Mouse (Mus musculus): ENCODE results near the gene Mul1.
A peak's percentile ranks its signal among the peaks of the same experiment; 100 is the strongest.

The Mul1 gene

DNA sequence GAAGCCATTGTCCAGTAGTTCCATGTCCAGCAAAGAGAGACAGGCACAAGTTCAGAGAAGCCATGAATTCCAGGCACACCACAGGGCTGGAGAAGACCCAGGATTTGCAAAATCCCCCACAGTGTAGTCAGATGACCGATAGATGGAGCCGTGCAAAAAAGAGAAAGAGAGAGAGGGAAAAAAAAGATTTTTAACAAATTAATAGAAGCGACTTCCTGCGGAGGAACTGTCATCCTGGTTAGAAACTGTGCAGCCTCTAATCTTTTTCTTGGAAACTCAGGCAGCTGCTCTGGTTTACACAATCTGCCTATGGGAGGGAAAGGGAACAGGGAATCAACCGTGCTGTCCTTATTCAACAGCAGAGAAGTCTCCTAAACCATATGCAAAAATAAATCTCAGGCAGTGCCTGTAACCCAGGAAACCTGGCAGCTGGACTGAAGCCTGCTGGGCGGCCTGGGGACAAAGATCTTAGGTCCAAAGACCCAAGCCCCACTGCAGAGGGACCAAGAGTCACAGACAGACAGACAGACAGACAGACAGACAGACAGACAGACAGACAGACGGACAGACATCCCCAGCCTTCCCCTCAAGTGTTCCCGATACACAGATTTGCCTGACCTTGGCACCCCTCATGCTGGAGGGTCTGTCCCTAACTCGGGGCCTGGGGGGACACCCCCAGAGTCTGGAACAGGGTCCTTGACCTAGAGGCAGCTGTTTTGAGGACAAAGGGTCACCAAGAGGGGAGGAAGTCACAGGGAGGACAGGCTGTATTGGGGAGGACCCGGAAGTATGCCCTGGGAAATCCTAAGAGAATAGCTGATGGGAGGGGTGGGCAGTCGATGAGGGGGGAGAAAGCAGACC, 28.7 kb downstream of the Mul1 start:
- DNase-seq: no peak

DNA sequence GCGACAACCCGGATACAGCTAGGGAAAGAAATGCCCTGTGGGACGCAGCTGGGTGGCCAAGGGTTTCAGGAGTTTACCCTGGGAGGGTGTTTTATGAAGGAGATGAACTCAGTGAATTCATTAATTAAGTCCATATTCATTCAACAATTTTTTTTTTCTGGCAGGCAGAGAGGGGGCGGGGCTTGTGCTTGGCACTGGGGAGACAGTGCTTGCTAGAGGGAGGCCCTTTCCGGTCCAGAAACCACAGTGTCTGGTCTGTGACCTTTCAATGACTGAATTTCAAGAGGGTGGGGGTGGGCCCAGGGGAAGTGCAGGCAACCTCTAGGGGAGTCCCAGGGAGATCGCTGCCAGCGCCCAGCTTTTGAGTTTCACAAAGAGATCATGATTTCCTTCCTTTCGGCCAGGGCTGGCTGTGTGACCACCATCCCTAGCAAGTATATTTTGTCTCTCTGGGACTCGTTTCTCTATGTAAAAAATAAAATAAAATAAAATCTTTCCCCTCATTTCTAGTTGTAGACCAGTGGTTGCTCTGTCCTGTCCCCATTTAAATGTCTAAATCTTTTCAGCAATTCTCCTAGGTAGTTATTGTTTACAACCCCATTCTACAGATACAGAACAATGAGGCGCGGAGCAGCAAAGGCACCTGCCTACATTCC, 29.5 kb downstream of the Mul1 start:
- peak; percentile 85 to 88 for DNase-seq

DNA sequence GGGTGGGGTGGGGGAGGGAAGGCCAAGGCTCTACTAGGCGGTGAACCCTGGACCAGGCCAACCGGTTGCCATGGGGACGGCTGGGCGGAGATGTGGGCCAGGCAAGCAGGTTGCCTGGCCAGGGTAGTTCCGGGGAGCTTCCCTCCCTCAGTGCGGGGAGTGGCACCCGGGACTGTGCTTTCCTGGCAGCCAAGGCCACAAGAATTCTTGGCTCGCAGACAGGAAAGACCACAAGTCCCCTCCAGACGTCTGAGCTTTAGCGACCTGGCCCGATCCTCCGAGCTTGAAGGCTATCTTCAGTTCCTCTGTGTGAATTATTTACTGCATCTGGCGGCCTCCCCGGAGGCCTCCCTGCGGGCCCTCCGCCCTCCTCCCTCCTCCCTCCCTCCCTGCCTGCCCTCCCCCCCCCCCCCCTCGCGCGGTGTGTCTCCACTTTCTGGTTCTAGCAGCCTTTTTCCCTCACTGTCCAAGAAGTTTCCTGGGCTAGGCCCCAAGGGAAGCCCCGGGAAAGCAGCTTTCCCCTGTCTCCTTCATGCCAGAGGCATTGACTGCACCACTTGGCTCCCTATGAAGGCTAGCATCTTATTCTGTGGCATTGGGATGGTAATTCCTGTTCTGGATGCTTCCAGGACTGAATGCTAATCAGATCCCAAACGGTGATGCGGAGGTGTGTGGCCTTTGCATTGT, 30.3 kb downstream of the Mul1 start:
- peak; percentile 67 to 75 for DNase-seq

DNA sequence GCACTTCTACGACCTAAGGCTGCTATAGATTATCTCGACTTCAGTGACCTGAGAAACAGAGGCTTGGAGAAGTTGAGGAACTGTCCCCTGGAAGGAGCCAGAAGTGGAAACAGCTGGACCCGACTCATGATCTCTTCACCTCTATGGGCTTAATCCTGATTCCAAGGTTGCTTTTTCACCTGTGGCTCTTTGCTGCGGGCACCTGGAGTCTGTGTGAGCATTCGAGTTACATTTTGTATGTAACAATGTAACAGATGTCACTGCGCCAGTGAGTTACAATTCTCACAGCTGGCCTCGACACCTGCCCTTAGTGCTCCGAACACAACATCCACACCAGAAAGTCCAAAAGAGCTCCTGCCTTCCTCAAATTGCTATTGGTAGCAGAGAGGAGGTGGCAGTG, 31.0 kb downstream of the Mul1 start:
- DNase-seq: no peak

DNA sequence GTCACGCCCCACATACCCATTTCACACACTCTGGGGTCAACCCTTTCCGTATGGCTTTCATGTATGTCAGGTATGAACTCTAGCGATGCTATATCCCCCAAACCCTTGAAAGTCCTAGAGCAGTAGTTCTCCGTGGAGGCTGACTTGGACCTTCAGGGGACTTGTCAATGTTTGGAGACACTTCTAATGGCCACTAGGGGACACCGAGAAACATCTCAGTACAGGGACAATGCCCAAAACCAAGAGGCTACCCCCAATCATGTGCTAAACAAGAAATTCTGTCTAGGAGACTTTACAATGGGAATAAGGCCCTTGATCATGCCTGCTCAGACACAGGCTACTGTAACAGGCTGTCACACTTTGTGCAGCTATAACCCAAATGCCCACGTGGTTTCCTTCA, 32.2 kb downstream of the Mul1 start:
- no peak for DNase-seq

DNA sequence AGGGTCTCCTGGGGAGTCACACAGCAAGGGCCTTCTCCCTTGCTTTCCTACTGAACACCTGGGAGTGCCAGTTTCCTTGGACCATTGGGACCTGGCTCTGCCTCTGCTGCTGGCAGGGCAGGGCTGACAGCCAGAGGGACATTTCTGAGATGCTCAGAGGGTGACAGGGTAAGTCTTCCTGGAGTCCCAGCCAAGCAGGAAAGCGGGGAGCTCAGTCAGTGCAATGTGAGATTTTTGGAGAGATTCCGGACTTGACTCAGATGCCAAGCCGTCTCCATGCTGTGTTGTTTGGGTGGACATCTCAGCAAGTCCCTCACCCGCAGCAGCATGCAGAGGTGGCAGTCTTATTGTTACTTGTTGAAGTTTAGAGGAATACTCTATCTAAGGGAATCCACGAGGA, 33.0 kb downstream of the Mul1 start:
- no peak for DNase-seq

DNA sequence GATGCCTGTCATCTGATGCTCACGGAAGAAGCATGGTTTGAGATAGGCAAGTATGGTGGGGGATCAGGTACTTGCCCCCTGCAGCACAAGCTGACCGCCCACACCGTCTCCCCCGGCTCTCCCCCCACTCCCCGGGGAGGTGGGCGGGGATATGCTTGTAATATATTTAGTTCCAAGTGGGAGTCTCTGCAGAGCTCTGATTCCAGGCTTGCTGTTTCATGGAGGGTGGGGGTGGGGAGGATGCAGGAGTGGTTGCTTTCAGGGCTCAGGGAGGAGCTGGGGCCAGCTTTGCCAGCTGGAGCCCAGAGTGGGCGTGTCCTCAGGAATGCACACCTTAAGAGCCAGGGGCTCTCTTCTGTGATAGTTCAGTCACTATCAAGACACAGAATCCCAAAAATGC, 34.6 kb downstream of the Mul1 start:
- DNase-seq: peak in 1 of 2 experiments; percentile 21

DNA sequence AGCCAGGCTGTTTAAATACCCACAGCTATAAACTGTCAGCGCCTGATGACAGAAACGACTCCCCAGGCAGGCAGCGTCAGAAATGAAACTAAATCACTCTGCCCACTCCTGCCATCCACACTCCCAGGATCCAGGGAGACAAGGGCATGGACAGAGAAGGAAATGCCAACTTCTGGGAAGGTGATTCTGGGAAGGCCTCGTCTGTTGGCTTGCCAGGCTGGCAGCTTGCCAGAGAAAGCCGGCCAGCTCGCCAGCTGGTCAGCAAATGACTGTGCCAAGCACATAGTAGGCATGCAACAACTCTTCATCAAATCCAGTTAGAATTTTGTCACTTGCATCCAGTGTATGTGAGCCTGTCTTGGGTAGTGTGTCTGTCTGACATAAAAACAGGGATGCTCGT, 36.8 kb downstream of the Mul1 start:
- no peak for DNase-seq

DNA sequence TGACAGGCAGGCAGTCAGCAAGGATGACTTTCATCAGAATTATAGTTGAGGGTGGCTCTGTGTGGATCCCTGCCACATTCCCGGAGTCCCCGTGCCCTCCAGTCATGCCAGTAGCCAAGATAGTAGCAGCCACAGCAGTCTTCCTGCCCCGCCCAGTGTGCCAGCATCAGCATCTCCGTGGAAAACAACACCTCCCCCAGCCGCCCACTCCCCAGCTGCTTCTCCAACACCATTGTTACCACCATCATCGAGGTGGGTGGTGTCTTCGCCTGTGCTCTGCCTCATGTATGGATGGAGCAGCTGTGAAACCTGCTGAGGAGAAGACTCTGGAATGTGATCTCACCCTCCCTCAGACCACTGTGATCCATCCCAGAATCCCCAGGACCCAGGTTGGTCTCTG, 45.1 kb downstream of the Mul1 start:
- no peak for DNase-seq

DNA sequence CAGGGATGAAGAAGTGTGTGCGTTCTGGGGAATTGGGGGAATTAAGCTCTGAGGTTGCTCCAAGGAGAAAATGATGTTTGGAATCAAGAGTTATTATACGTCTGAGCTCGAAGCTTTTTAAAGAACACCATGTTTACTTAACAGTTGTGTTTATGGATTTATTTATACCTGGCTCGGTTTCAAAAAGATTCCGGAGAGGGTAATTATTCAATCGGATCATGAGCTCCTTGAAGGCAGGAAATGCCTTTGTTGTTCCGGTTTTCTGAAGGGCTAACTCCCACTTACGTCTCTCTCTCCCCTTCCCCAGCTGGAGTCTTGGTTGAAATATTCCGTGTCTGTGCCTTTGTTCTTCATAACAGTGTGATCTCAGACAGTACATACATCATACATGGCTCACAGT, 46.5 kb downstream of the Mul1 start:
- DNase-seq: no peak

DNA sequence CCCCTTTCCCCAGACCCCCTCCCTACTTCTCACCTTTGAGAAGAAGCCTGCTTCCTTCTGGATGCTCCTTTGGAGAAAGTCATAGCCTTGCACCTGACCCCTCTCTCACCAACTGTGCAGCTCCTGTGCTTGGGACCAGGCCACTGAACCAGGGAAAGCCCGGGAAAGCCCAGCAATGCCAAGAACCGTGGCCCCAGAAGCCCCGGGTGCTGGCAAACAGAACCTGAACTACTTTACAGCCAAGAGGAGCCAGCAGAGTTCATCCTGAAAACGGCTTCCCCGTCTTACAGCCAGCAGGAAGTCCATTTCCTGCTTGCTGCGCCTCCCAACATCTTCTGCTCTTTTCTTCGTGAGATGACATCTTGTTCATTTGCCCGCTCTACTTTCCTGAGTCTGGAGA, 48.2 kb downstream of the Mul1 start:
- DNase-seq: no peak

DNA sequence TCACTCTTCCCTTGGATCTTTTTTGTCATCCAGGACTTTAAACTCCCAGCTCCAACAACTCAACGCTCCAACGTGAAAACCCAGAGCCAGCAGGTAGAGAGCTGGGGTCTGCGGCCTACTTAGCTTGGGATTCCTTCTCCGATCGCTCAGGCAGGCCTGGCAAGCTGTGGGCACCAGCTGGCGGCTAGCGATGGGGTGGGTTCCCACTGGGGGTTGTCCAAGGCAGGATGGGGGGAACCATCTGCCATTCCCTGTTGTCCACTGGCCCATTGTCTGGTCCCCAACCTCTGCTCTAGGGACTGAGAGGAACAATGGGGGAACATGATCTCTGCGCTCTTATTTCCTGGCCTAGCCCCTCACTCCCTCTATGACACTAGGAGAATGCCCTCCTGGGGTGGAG, 53.8 kb downstream of the Mul1 start:
- no peak for DNase-seq

DNA sequence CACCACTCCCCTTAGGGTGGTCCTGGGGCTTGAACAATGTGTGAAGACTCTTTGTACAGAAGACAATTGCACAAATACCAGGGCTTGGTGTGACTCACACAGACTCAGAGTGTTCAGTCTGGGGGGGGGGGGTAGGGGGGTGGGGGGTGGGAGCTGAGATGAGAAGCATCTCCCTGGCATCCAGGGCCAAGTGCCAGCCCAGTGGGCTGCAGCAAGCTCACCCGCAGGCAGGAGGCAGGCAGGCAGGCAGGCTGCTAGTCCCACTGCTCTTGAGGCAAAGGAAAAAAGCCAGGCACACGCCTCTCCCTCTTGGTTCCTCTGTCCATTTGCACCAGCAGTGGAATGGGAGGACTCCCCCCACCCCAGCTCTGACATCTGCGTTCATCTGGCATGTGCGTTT, 56.6 kb downstream of the Mul1 start:
- DNase-seq: no peak
